Mouse (Mus musculus) C2C12 (cell line): ENCODE results near the gene Ndufa3. TPM values are rescaled to one million over a fixed set of nuclear protein-coding genes. Genes with fewer than 3 reads are reported as not detected.

Source experiments
- H3K27me3 ChIP-seq: one replicate; pipeline ENCODE4 v1.6.1; 2011; ENCODE audit not compliant: control insufficient read depth, insufficient read depth, insufficient read length
- H3K36me3 ChIP-seq: one replicate; pipeline ENCODE4 v1.6.1; 2011; ENCODE audit not compliant: control insufficient read depth, insufficient read depth
- H3K4me3 ChIP-seq: one replicate; pipeline ENCODE4 v1.5.1; 2011; ENCODE audit warnings: mild to moderate bottlenecking, control low read depth; ENCODE audit not compliant: poor library complexity, insufficient read depth, severe bottlenecking
- H3K79me2 ChIP-seq: one replicate; pipeline ENCODE4 v1.6.1; 2011; ENCODE audit not compliant: control insufficient read depth, insufficient read depth
- H3K79me3 ChIP-seq: one replicate; pipeline ENCODE4 v1.6.1; 2011; ENCODE audit warnings: low read depth, control low read depth
- H3ac ChIP-seq: one replicate; pipeline ENCODE3; 2011; ENCODE audit warnings: low read depth; ENCODE audit not compliant: control insufficient read depth, insufficient read length
- CEBPB ChIP-seq: IDR thresholded peaks from one replicate; pipeline ENCODE4 v1.6.1; 2011; ENCODE audit warnings: low read depth, mild to moderate bottlenecking, control low read depth, moderate library complexity
- CTCF ChIP-seq: IDR thresholded peaks from one replicate; pipeline ENCODE4 v1.5.1; 2011; ENCODE audit not compliant: control insufficient read depth, insufficient read depth, insufficient read length
- FOSL1 ChIP-seq: IDR thresholded peaks from one replicate; pipeline ENCODE4 v1.8.0; 2011; ENCODE audit warnings: mild to moderate bottlenecking, low read length; ENCODE audit not compliant: poor library complexity, insufficient read depth, severe bottlenecking
- MAX ChIP-seq: IDR thresholded peaks from one replicate; pipeline ENCODE4 v1.6.1; 2011; ENCODE audit warnings: mild to moderate bottlenecking, control low read depth
- MYOD1 ChIP-seq: IDR thresholded peaks from one replicate; pipeline ENCODE4 v1.6.1; 2011; ENCODE audit warnings: low read depth; ENCODE audit not compliant: control insufficient read depth, insufficient read length
- MYOG ChIP-seq: IDR thresholded peaks from one replicate; pipeline ENCODE4 v1.6.1; 2011; ENCODE audit not compliant: control insufficient read depth, insufficient read length; ENCODE audit errors: extremely low read depth
- USF1 ChIP-seq: IDR thresholded peaks from one replicate; pipeline ENCODE4 v1.6.1; 2011; ENCODE audit warnings: low read depth, mild to moderate bottlenecking, control low read depth, moderate library complexity
- polyA plus RNA-seq: library from polyadenylated mRNA; unstranded; fragments of >200 nt; fragmentation: generic; extraction: Trizol; gene quantifications from one replicate; pipeline ENCODE4 v1.2.1, GENCODE M21; 2012; ENCODE audit warnings: missing spikeins

The Ndufa3 gene
- polyA plus RNA-seq, 1 experiment, result 386 TPM

- no peaks in the 10 kb centered on the region for H3K36me3 ChIP-seq
- H3ac ChIP-seq, result no peak overlapping the region
- no peak overlapping the region for H3K4me3 ChIP-seq
- H3K79me3 ChIP-seq, result no peaks in the 10 kb centered on the region
- no peak for TF ChIP-seq USF1
- no peak for TF ChIP-seq MYOG
- TF ChIP-seq MAX, result no peak
- TF ChIP-seq CTCF, result peak; percentile 18
- no peak for TF ChIP-seq MYOD1
- no peak for TF ChIP-seq CEBPB
- H3K79me2 ChIP-seq, result no peaks in the 10 kb centered on the region
- no peaks in the 10 kb centered on the region for H3K27me3 ChIP-seq
These were observed 16.1 kb upstream of the Ndufa3 start for GRCm38 (mm10) chr7:3601119-3601518.

- no peaks in the 10 kb centered on the region for H3K36me3 ChIP-seq
- H3K27me3 ChIP-seq, result peaks cover 7% of the 10 kb centered on the region
- no peaks in the 10 kb centered on the region for H3K79me3 ChIP-seq
- no peak overlapping the region for H3ac ChIP-seq
- TF ChIP-seq CTCF (no peak), FOSL1 (no peak), CEBPB (peak; percentile 18)
- H3K4me3 ChIP-seq, result no peak overlapping the region
- no peaks in the 10 kb centered on the region for H3K79me2 ChIP-seq
These were observed 10.4 kb upstream of the Ndufa3 start for GRCm38 (mm10) chr7:3606798-3607197.

- Histone ChIP-seq H3ac (no peak overlapping the region), H3K27me3 (peaks cover 7% of the 10 kb centered on the region), H3K79me2 (no peaks in the 10 kb centered on the region), H3K79me3 (no peaks in the 10 kb centered on the region), H3K4me3 (no peak overlapping the region), H3K36me3 (no peaks in the 10 kb centered on the region)
- TF ChIP-seq CTCF (no peak), MAX (no peak), MYOG (no peak), CEBPB (no peak), FOSL1 (no peak), USF1 (no peak), MYOD1 (no peak)
These were observed 9.8 kb upstream of the Ndufa3 start for GRCm38 (mm10) chr7:3607391-3607790.

GRCm38 (mm10) chr7:3608668-3609067, 8.5 kb upstream of the Ndufa3 start:
- Histone ChIP-seq H3K4me3 (no peak overlapping the region), H3K36me3 (no peaks in the 10 kb centered on the region), H3K79me3 (no peaks in the 10 kb centered on the region), H3K79me2 (no peaks in the 10 kb centered on the region), H3K27me3 (peaks cover 7% of the 10 kb centered on the region), H3ac (no peak overlapping the region)
- no peak for TF ChIP-seq CEBPB
- no peak for TF ChIP-seq USF1
- no peak for TF ChIP-seq MAX
- no peak for TF ChIP-seq CTCF
- no peak for TF ChIP-seq FOSL1
- TF ChIP-seq MYOG, result no peak
- TF ChIP-seq MYOD1, result no peak

GRCm38 (mm10) chr7:3609082-3609481, 8.1 kb upstream of the Ndufa3 start:
- H3K36me3 ChIP-seq, result no peaks in the 10 kb centered on the region
- no peaks in the 10 kb centered on the region for H3K79me3 ChIP-seq
- H3K79me2 ChIP-seq, result no peaks in the 10 kb centered on the region
- H3K27me3 ChIP-seq, result peaks cover 7% of the 10 kb centered on the region
- H3K4me3 ChIP-seq, result no peak overlapping the region
- H3ac ChIP-seq, result no peak overlapping the region
- no peak for TF ChIP-seq CEBPB

- TF ChIP-seq CTCF, result no peak
- no peak for TF ChIP-seq MAX
- TF ChIP-seq CEBPB, result no peak
- no peak for TF ChIP-seq USF1
- TF ChIP-seq FOSL1, result no peak
- TF ChIP-seq MYOD1, result no peak
- no peak for TF ChIP-seq MYOG
These were observed 6.7 kb upstream of the Ndufa3 start for GRCm38 (mm10) chr7:3610437-3610836.

More at GRCm38 (mm10) chr7:3610437-3610836, 6.7 kb upstream of the Ndufa3 start:
- Histone ChIP-seq H3K27me3 (peaks cover 10% of the 10 kb centered on the region), H3K4me3 (no peak overlapping the region), H3K36me3 (no peaks in the 10 kb centered on the region), H3ac (no peak overlapping the region), H3K79me3 (no peaks in the 10 kb centered on the region), H3K79me2 (no peaks in the 10 kb centered on the region)
